Mouse (Mus musculus) erythroblast, embryonic 14.5 days (primary cell): ENCODE measurements around the gene Zfp422. TPM values are rescaled to one million over a fixed set of nuclear protein-coding genes. Genes with fewer than 3 reads are reported as not detected.

ENCODE experiments used
- H3K27me3 ChIP-seq: 2 replicates; pipeline ENCODE4 v1.6.1; 2012; ENCODE audit warnings: inconsistent platforms; ENCODE audit not compliant: control insufficient read depth
- H3K36me3 ChIP-seq: 2 replicates; pipeline ENCODE4 v1.6.1; 2012; ENCODE audit warnings: mild to moderate bottlenecking, inconsistent platforms; ENCODE audit not compliant: control insufficient read depth
- H3K4me1 ChIP-seq: 2 replicates; pipeline ENCODE4 v1.6.1; 2012; ENCODE audit warnings: inconsistent platforms; ENCODE audit not compliant: control insufficient read depth
- H3K4me3 ChIP-seq: replicated peaks from 2 replicates; pipeline ENCODE3; 2012; ENCODE audit warnings: moderate library complexity, mild to moderate bottlenecking, inconsistent platforms
- H3K9me3 ChIP-seq: 2 replicates; pipeline ENCODE4 v1.6.1; 2012; ENCODE audit warnings: low read length, inconsistent platforms, mixed read lengths; ENCODE audit not compliant: control insufficient read depth
- GATA1 ChIP-seq: IDR thresholded peaks from 2 replicates; pipeline ENCODE4 v1.6.1; 2012; ENCODE audit warnings: low read length, inconsistent platforms, mixed read lengths
- TAL1 ChIP-seq: IDR thresholded peaks from 3 replicates; pipeline ENCODE4 v1.6.1; 2012; ENCODE audit warnings: low read length, inconsistent platforms, mixed read lengths
- polyA plus RNA-seq: library from polyadenylated mRNA; stranded (reverse); fragments of >175 nt; gene quantifications from 2 replicates; pipeline ENCODE4 v1.2.3, GENCODE M21; 2012

The Zfp422 gene
- polyA plus RNA-seq, result 0.02 and 0.04 TPM in 2 replicates

- H3K4me3 ChIP-seq, result peak within 1 kb of the TSS; percentile 72
- peaks cover 13% of the 10 kb centered on the region for H3K4me1 ChIP-seq
Measured at GRCm38 (mm10) chr6:116628539-116629171, at the start of gene Zfp422. TSS of gene Zfp422 (minus strand) at chr6:116628999.

GRCm38 (mm10) chr6:116677321-116677720 lies 48.5 kb upstream of the Zfp422 start:
- TF ChIP-seq GATA1, result no peak
- TF ChIP-seq TAL1, result no peak
- peaks cover 6% of the 10 kb centered on the region for H3K27me3 ChIP-seq

More at GRCm38 (mm10) chr6:116628539-116629171, at the start of gene Zfp422:
- Histone ChIP-seq H3K9me3 (no peaks in the 10 kb centered on the region), H3K27me3 (peaks cover 12% of the 10 kb centered on the region), H3K36me3 (peaks cover 5% of the 10 kb centered on the region)
- TF ChIP-seq GATA1 (no peak), TAL1 (no peak)

GRCm38 (mm10) chr6:116676355-116676913 lies 47.6 kb upstream of the Zfp422 start:
- Histone ChIP-seq H3K36me3 (no peaks in the 10 kb centered on the region), H3K9me3 (no peaks in the 10 kb centered on the region), H3K27me3 (peaks cover 6% of the 10 kb centered on the region), H3K4me3 (no peak overlapping the region), H3K4me1 (peaks cover 12% of the 10 kb centered on the region)
- no peak for TF ChIP-seq TAL1
- TF ChIP-seq GATA1, result no peak

More at GRCm38 (mm10) chr6:116677321-116677720, 48.5 kb upstream of the Zfp422 start:
- Histone ChIP-seq H3K9me3 (no peaks in the 10 kb centered on the region), H3K4me1 (peaks cover 12% of the 10 kb centered on the region), H3K4me3 (no peak overlapping the region), H3K36me3 (no peaks in the 10 kb centered on the region)

GRCm38 (mm10) chr6:116674283-116674886 lies 45.6 kb upstream of the Zfp422 start:
- Histone ChIP-seq H3K9me3 (no peaks in the 10 kb centered on the region), H3K36me3 (no peaks in the 10 kb centered on the region), H3K4me1 (peaks cover 12% of the 10 kb centered on the region), H3K4me3 (peak overlapping the region; percentile 57), H3K27me3 (peaks cover 6% of the 10 kb centered on the region)
- TF ChIP-seq GATA1 (no peak), TAL1 (no peak)

DNA sequence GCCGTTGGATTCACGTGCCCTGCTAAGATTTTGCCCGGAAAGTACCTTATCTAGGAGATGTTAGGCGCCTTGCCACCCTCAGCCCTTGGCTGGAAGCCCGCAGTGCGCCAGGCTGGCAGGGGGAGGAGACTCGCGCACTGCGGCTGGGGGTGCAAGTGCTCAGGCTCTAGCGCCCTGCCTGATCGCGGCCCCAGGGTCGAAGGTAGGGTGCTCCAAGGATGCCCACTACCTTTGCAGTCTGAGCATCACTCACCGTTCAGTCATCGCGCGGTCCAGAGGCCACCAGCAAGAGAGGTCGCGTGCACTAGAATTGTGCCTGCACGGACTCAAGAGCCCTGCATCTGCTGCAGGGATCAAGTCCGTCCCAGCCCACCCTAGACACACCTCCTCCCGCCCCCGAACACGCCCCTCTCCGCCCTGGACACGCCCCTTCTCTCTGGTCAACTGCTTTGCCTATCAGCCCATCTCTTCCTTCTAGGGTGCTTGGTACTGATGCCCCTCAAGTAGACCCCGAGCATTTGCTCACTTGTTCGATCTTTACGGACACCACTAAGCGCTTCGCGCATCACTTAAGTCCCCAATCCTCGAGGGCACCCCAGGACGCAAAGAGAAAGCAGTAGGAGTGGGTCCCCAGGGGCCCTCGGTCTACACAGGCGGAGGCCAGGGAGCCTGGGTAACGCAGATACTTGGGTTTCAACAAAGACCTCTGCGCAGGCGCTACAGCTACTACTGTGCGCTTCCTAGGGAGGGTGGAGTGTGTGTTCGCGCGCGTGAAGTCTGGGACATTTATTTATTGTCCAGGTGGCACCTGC lies 44.9 kb upstream of the Zfp422 start, which contains the start of gene Rassf4:
TSS of gene Rassf4 (minus strand) at position 482 of the 812 bp plus-strand sequence.
- H3K4me3 ChIP-seq, result peak within 1 kb of the TSS; percentile 57
- H3K9me3 ChIP-seq, result no peaks in the 10 kb centered on the region
- no peaks in the 10 kb centered on the region for H3K36me3 ChIP-seq
- H3K4me1 ChIP-seq, result peaks cover 12% of the 10 kb centered on the region
- TF ChIP-seq TAL1 (no peak), GATA1 (no peak)
- peaks cover 6% of the 10 kb centered on the region for H3K27me3 ChIP-seq

- Histone ChIP-seq H3K27me3 (peaks cover 6% of the 10 kb centered on the region), H3K4me1 (peaks cover 12% of the 10 kb centered on the region), H3K4me3 (no peak overlapping the region), H3K36me3 (no peaks in the 10 kb centered on the region), H3K9me3 (no peaks in the 10 kb centered on the region)
- TF ChIP-seq TAL1 (no peak), GATA1 (no peak)
Measured at GRCm38 (mm10) chr6:116672349-116672748, 43.5 kb upstream of the Zfp422 start.

GRCm38 (mm10) chr6:116671768-116672167 lies 43.0 kb upstream of the Zfp422 start:
- Histone ChIP-seq H3K27me3 (peaks cover 6% of the 10 kb centered on the region), H3K4me1 (peaks cover 11% of the 10 kb centered on the region), H3K4me3 (no peak overlapping the region), H3K9me3 (no peaks in the 10 kb centered on the region), H3K36me3 (no peaks in the 10 kb centered on the region)
- no peak for TF ChIP-seq TAL1
- TF ChIP-seq GATA1, result no peak

- H3K9me3 ChIP-seq, result no peaks in the 10 kb centered on the region
- H3K4me3 ChIP-seq, result no peak overlapping the region
- TF ChIP-seq TAL1, result no peak
- no peak for TF ChIP-seq GATA1
- H3K27me3 ChIP-seq, result peaks cover 6% of the 10 kb centered on the region
- H3K4me1 ChIP-seq, result peaks cover 10% of the 10 kb centered on the region
- no peaks in the 10 kb centered on the region for H3K36me3 ChIP-seq
Measured at GRCm38 (mm10) chr6:116671031-116671430, 42.2 kb upstream of the Zfp422 start.
